Mouse (Mus musculus) forelimb bud, embryonic 11.5 days (tissue): ENCODE data around the gene Mical3.

Experiments used
- DNase-seq: peaks from one replicate; pipeline ENCODE4 v3.0.0-alpha.2; 2012; ENCODE audit warnings: low read depth, low spot score

The Mical3 gene

GRCm38 (mm10) chr6:121109998-121110603 lies 20.7 kb downstream of the Mical3 start:
- peak; percentile 97 for DNase-seq

GRCm38 (mm10) chr6:121109181-121109981 lies 21.4 kb downstream of the Mical3 start:
- peak; percentile 20 for DNase-seq

- no peak for DNase-seq
Observed at GRCm38 (mm10) chr6:121108075-121108474, 22.7 kb downstream of the Mical3 start.

GRCm38 (mm10) chr6:121106711-121107405 lies 23.9 kb downstream of the Mical3 start:
- DNase-seq: no peak

DNA sequence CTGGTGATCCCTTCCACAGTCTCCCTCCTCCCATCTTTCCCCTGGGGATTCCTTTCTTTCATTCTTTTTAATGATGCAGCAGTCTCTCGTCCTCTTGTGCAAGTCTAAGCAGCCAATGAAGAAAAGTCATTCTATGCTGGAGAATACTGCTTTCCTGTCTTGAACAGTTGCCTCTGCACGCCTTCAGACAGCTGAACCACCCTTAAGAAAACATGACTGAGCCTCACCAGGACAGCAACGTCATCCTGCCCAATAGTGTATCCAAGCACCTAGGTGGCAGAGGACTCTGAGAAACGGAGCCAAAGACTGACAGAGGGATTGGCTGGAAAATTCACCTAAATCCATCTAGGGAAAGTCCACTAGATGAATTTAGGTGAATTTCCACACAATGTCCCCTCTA lies 25.1 kb downstream of the Mical3 start:
- no peak for DNase-seq

DNA sequence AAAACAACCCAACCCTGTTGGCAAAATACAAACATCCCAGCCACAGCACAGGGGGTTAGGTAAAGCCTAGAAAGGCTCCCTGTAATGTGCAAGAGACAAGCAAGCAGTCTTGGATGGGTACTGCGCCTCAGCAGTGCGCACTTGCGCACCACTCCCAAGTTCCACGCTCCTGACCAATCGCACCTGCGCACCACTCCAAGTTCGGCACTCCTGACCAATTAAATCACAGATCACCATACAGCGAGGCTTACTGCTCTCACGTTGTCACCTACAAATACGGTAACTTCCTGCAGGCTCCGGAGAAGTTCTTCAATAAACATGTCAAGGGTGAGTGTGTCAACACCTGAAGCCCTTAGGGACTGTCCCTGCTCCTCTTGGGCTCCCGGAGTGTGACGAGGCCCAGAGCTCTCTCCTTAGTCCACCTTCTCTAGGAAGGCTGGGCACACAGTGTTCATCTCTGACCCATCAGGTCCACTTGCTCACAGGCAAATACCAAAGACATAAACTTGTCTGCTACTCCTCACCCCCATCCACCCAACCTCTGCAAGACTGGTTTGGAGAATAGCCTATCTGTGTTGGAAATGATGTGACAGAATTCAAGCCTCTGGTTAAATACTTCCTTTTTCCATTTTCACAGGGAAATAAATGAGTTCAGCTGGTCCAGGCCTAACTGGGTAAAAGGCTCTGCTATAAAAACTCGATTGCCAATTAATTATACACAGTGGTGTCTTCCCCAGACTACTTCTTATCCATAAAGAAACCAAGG lies 27.2 kb downstream of the Mical3 start:
- no peak for DNase-seq

DNA sequence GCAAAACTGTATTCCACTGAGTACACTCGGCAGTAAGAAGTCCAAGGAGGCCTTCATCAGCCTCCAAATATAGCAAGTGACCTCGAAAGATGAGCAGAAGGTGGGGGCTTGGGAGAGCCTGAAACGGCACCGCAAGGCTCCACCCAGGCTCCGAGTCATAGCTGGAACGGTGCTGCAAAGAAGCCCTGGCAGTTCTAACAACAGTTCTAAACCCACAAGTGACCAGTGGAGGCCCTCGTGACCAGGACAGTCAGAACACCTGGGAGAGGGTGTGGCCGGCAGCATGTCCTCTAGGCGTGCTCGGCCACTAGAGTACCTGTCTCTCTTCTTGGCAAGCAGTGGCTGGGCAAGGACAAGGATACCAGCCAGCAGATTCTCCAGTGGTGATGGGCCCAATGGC lies 27.9 kb downstream of the Mical3 start:
- DNase-seq: no peak

DNA sequence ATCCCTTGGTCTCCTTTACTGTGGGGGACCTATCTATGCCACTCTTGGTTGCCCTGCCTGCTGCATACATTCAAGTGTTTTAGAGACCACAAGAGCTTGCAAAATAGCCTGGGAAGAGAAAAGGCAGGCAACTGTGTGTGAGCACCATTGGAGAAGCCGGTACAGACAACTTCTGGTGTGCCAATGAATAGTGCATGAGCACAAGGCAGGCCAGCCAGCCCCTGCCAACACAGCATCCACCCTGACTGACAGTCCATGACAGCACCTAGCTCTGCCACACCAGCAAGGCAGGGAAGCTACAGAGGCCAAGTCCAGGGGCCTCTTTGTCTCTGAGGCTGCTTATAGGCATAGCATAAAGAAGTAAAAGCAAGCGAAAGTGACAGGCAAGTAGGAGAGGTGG lies 28.7 kb downstream of the Mical3 start:
- no peak for DNase-seq

GRCm38 (mm10) chr6:121101201-121101600 lies 29.6 kb downstream of the Mical3 start:
- no peak for DNase-seq

- no peak for DNase-seq
Observed at GRCm38 (mm10) chr6:121099831-121100230, 31.0 kb downstream of the Mical3 start.

DNA sequence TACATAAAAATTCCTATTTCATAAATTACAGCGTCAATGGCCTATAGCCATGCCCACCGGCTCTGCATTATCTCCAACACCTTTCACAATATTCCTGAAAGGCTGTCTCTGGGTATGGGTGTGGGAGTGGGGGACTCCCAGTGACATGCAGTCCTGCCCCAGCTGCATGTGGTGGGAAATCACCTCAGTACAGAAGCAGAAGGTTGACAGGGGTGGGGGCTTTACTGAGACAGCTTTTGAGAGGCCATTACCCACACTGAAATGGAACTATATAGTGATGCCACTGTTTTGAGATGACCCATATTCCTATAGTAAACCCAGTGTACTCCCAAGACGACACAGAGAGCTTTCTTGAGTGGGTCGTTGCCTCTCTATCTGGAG lies 31.6 kb downstream of the Mical3 start:
- no peak for DNase-seq

GRCm38 (mm10) chr6:121098511-121099227 lies 32.1 kb downstream of the Mical3 start:
- DNase-seq: no peak

GRCm38 (mm10) chr6:121098109-121098508 lies 32.7 kb downstream of the Mical3 start:
- DNase-seq: no peak

- DNase-seq: no peak
Observed at GRCm38 (mm10) chr6:121096862-121097261, 33.9 kb downstream of the Mical3 start.

DNA sequence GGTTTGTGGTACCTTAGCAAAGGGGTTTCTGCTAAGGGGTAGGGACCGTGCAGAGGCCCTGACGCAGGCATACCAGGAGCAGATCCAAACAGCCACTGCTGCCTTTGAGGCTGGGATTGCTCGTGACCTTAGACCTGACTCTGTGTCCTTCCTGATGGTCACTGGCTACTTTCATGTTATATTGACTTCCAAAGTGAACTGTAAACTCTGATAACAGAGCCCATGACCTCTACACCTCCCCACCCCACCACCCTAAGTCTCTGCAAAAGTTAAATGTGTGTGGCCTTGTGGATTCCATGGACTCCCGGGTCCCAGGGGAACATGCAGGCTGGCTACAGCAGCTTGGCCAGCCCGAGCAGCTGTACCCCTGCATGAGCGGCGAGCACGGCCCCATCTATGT lies 34.4 kb downstream of the Mical3 start:
- DNase-seq: no peak

DNA sequence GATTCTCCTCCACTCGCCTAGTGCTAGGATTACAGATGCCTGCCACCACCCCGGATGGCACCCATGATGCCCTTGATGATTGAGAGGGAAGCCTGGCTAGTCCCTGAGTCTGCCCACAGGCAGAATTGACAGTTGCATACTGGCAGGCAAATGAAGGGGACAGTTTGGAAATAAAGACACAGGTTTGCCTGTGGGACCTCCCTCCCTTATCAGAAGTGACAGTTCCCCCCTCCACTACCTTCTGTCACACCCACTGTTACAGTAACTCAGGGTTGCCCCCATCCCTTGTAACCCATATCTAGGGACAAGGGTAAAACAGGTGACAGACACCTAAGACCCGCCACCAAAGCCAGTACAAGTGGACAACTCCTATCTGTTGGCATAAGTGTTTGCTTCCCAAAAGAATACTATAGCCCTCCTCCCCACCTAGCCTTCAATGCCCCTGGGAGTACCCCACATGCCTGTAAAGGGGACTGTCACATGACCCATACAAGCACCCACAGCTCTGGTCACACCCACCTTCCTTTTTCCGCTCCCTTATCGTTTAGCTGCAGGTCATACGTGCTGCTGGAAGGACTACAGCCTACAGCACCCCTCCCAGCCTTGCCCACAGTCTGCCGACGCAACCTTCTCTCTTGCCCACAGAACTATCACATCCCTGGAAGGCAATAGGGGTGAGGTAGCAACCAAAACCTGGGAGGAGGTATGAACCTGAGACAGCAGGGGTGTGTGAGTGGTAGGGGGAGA lies 37.0 kb downstream of the Mical3 start:
- no peak for DNase-seq

- DNase-seq: no peak
Observed at GRCm38 (mm10) chr6:121090786-121091185, 40.0 kb downstream of the Mical3 start.

GRCm38 (mm10) chr6:121087586-121088245 lies 43.1 kb downstream of the Mical3 start:
- peak; percentile 72 for DNase-seq

DNA sequence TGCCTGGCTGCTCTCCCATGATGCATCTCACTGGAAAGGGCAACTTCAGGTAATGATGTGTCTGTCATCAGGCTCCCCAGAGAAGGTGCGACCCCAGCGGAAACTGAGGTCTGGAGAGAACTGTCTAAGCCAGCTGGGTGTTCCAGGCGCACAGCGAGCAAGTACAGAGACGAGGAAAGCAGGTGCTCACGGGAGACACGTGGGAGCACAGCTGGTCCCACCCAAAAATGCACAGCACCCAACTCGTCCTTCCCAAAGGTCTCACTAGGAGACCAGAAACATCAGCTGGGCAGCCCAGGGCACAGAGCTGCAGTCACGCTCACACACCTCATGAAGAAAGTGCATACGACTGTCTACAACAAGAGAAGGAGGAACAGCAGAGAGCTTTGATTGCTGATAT lies 43.7 kb downstream of the Mical3 start:
- DNase-seq: no peak

- no peak for DNase-seq
Observed at GRCm38 (mm10) chr6:121086226-121086625, 44.6 kb downstream of the Mical3 start.
